Mouse (Mus musculus): ENCODE data around the gene Dnm1.
"Not testable (repeated sequence)": the region's sequence is repeated elsewhere in the genome, so short reads cannot be mapped to it uniquely, and the experiment has no call there.

Dnm1 gene

DNA sequence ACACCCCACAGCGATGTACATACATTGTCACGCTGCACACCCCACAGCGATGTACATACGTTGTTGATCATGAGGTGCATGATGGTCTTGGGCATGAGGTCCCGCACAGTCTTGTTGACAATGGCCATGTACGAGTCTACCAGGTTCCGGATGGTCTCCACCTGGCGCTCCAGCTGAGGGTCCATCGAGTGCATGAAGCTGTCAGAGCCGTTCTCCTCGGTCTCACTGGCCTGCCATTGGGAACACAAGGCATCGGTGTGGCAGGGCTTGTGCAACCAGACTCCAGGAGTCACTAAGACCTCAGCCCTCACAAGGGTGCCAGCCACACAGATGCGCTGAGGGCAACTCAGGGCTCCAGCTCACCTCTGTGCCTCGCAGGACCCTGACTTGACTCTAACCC lies 38.3 kb downstream of the Dnm1 start:
- no peak for DNase-seq (ENCODE audit: low read depth, low spot score)

DNA sequence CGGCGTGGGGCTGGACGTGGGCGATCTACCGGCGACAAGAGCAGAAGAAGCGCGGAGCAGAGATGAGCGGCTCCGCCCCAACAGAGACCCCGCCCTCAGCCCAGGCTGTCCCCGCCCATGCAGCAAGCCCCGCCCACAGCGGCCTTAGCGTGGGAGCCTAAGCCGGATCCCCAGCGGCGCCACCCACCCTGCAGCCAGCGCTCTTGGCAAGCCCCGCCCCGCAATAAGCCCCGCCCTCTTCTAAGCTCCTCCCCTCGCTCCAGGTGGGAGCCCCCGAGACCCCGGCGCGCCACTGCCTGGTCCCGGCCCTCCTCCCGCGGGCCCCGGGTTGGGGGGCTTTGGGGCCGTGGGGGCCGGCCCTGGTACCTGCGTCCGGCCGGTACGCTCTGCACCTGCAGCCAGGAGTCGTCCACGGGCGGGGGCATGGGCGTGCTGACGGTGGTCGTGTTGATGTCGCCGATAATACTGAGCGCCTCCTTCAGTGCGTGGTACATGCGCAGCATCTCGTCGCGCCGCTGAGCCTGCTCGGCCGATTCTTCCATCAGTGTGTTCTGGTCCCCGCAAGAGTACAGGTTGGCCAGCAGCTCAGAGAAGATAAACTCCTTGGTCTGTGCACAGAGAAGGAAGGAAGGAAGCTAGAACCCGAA lies 40.7 kb downstream of the Dnm1 start:
- DNase-seq (ENCODE audit: low read depth, low spot score): peak; percentile 95

- DNase-seq (ENCODE audit: low read depth, low spot score): no peak
These were observed 41.5 kb downstream of the Dnm1 start for GRCm38 (mm10) chr2:32311443-32312317.

DNA sequence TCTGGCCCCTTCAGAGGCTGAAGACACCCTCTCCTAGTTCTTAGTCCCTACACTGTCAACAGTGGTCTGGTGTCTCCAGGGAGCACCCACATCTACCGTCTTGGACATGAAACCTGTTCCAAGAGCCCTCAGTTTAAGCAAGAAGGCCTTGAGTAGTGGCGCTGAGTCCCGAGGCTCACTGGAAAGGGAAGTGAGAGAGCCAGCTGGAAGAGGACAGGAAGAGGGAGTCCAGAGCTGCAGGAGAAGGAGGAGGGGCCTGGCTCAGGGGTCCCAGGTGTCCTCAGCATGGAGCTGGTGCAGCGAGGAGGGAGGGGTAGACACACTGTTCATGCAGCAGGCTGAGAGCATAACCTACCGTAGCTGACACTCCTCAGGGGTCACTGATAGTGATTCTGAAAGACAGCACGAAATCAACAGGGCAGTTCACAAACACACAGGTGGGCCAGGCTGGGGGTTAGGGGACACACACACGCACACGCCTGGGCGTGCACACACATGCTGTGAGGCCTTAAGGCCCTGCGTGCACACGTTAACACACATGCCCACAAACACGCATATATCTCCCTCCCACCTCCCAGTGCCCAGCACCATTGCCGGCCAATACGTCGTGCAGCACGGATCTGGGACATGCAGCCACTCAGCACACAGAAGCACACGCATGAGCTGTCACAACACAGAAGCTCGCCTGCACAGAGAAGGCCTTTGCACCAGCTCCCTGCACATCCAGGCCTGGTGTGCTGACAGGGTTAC lies 42.9 kb downstream of the Dnm1 start:
- DNase-seq (ENCODE audit: low read depth, low spot score): no peak

- no peak for DNase-seq (ENCODE audit: low read depth, low spot score)
These were observed 44.1 kb downstream of the Dnm1 start for GRCm38 (mm10) chr2:32308870-32309568.

DNA sequence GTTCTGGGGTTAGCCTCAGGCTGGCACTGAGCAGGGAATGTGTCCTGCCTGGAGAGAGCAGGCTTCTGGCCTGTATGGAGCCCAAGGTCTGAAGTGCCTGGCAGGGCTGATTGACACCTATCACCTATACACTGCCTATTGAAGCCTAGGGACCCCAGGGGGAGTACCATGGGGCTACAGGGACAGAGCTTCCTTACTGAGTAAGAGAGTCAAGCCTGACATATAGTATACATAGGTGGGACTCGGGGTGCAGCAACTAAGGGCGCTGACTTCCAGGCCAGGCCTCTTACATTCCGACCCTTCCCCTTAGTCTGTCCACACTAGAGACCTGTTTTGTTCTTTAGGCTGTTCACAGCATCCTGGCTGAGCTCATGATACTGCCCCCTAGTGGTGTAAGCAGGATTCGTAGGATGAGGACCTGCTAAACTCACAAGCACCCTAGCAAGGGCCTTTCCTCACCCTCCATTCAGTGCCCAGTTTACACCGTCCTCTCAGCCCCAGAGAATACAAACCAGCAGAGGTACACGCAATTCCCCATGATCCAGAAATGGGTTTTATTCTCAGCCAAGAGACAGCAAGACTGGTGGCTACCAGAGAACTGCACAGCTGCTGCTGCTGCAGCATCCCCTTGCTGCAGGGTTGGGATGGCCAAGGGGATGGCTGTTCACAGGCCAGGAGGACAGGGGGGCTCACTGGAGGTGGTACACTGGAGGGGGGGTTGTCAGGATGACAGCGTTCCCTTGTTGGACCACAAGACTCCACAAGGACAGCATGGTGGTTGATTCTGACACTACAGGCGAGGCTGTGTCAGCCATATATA lies 45.0 kb downstream of the Dnm1 start:
- peak; percentile 80 for DNase-seq (ENCODE audit: low read depth, low spot score)

DNA sequence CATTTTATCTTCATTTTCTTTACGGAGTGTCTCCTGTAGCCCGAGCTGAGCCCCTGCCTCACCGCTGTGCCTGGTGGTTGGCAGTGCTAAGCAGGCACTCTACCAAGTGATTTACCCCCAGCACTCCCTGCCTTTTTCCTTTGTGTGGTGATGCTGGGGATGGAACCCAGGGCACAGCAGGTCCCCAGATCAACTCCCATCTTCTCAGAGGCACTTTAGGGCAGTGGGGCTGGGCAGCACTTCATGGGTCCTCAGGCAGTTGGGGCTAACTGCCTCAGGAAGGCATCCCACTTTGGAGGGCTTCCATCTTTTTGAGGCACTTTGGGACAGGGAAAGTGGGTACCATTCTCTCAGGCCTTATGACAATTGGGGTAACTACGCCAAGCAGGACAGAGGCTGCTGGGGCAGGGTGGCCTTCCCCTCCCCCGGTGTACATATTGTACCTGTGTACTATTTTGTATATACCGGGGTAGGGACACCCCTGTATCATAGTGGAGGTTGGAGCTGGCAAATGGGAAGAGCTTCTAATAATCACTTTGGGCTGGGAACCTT lies 45.8 kb downstream of the Dnm1 start:
- no peak for DNase-seq (ENCODE audit: low read depth, low spot score)

GRCm38 (mm10) chr2:32306176-32306575 lies 47.0 kb downstream of the Dnm1 start:
- DNase-seq (ENCODE audit: low read depth, low spot score): no peak

DNA sequence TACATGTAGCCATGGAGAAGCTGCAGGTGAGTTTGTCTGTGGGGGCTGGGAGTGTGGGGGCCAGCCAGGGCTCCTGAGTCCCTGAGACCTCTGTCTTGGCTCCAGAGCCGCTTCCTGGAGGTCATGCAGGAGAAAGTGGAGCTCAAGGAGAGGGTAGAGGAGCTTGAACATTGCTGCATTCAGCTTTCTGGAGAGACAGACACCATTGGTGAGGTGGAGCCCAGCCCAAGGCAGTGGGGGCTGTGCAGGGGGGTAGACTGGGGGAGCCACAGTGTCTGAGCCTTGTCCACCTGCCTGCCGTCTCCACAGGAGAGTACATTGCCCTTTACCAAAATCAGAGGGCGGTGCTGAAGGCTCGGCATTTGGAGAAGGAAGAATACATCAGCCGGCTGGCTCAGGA lies 47.5 kb downstream of the Dnm1 start:
- DNase-seq (ENCODE audit: low read depth, low spot score): no peak

DNA sequence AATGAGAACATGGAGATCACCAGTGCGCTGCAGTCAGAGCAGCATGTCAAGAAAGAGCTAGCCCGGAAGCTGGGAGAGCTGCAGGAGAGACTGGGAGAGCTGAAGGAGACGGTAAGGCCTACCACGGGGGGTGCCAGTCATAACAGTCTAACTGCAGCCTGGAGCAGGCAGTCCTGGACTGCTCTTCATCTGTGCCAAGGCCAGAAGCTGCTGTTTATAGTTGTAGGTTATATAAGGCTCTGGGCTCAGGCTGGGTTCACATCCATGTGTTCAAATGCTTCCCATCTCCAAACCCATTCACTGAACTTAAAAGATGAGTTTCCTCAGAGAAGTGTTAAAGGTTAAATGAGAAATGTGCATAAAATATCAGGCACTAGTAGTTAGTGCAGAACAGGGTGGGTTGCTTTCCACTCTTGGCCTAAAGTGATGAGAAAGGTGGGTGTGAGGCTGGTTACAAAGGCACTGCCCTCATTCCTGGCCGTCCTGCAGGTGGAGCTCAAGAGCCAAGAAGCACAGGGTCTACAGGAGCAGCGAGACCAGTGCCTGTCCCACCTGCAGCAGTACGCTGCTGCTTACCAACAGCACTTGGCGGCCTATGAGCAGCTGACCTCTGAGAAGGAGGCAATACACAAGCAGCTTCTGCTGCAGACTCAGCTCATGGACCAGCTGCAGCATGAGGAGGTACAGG lies 48.8 kb downstream of the Dnm1 start:
- peak; percentile 73 for DNase-seq (ENCODE audit: low read depth, low spot score)

GRCm38 (mm10) chr2:32302952-32303351 lies 50.2 kb downstream of the Dnm1 start:
- no peak for DNase-seq (ENCODE audit: low read depth, low spot score)

DNA sequence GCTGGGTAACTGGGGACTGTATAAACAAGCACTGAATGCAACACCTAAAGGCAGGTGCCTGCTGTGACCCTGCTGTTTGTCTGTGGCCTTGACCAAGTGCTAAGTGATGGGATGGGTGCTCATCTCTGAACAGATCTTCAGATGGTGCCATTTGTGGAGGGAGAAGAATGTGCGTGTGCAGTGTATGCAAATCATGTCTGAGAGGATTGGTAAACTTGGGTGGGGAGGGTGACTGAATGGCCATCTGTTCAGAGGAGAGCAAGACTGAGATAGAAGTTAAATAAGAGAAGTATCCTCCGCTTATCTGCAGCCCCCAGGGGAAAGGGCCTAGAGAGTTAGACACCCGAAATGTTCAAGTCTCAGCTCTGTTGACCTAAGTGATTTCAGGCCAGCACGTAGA lies 53.7 kb downstream of the Dnm1 start:
- DNase-seq (ENCODE audit: low read depth, low spot score): no peak

- DNase-seq (ENCODE audit: low read depth, low spot score): not testable (repeated sequence)
These were observed 57.3 kb downstream of the Dnm1 start for GRCm38 (mm10) chr2:32295842-32296241.

- DNase-seq (ENCODE audit: low read depth, low spot score): no peak
These were observed 57.9 kb downstream of the Dnm1 start for GRCm38 (mm10) chr2:32295285-32295684.

DNA sequence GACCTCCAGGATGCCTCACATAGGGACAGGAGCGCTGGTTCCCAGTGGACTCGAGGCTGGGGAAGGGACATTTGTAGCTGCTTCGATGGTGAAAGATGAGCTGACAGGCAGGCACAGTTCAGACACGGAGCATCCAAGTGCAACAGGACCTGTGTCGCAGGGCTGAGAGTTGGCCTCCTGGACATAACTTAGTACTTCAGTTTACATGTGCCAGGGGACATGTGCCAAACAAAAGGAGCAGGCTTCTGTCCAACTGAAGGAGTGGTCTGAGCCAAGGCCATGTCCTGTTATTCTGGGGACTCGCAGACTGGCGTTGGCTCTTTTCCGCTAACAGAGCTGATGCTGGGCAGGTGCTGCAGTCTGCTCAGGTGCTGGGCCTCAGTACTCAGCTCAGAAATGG lies 58.8 kb downstream of the Dnm1 start:
- no peak for DNase-seq (ENCODE audit: low read depth, low spot score)

- peak; percentile 83 for DNase-seq (ENCODE audit: low read depth, low spot score)
These were observed 63.6 kb downstream of the Dnm1 start for GRCm38 (mm10) chr2:32289578-32289977.

DNA sequence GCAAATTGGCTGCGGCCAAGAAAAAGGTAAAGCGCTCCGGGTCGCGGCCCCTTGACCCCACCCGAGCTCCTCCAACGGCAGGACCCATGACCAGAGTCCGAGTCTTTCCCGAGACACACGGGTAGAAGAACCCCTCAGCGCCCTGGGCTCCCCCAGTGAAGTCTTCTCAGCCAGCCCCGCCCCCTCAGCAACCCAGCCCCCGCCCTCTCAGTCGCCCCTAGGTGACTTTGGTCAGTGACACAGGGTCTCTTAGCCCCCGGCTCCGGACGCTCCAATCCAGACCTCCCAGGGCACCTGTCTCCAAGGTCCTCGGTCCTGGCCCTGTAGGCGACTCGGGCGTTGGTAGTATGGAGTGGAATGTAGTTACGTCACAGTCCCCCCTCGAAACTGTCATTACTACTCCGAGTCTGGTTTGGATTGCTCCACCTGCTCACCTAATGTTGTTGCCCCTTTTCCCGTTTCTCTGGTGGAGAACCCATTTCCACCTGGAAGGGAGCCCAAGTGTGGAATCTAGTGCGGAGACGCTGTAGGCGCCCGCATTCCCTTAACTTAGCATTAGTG lies 64.7 kb downstream of the Dnm1 start:
- no peak for DNase-seq (ENCODE audit: low read depth, low spot score)

DNA sequence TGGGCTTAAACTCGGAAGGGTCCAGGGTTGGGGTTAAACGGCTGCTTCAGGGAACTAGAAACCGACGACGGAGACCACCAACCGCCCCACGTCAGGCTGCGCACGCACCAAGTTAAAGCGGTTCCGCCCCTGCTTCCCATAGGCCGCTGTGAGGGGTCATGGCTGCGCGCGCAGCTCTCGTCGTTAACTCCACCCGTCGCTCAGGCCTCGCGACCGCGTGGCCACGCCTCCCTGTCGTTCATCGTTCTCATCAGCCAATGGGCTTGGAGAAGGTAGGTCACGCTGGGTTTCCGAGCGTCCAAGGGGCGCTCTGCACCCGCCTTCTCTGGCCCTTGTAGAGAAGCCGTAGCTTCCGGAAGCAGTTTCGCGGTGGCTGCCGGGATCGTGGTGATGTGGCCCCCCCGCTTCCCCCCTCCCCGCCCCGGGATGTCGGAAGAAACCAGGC lies 65.2 kb downstream of the Dnm1 start, which contains the start of gene Swi5:
Gene Swi5 (minus strand): TSS at position 153 of the 445 bp plus-strand sequence.
- peak; percentile 100 for DNase-seq (ENCODE audit: low read depth, low spot score)

- no peak for DNase-seq (ENCODE audit: low read depth, low spot score)
These were observed 65.8 kb downstream of the Dnm1 start, which contains the start of gene Golga2 for GRCm38 (mm10) chr2:32287334-32287840. Gene Golga2, plus strand, starts transcription at chr2:32287384.

Data from ES-CJ7 (cell line).